Mouse (Mus musculus) spleen, adult 2 months (tissue): Measurements from ENCODE around the gene Cpa4.

Experiments used
- CTCF ChIP-seq: fragments of 200-500 bp; IDR thresholded peaks from 2 replicates; pipeline ENCODE4 v1.5.1; 2011; ENCODE audit warnings: mild to moderate bottlenecking, inconsistent platforms; ENCODE audit not compliant: insufficient read depth, insufficient read length, insufficient replicate concordance; ENCODE audit errors: extremely low read depth
- POLR2A ChIP-seq: fragments of 200-500 bp; IDR thresholded peaks from 2 replicates; pipeline ENCODE4 v1.6.1; 2011; ENCODE audit warnings: low read depth, low read length, inconsistent platforms

GRCm38 (mm10) chr6:30563575-30563974 is 4.6 kb upstream of the Cpa4 start:
- no peak for TF ChIP-seq CTCF
- TF ChIP-seq POLR2A = no peak
